Mouse (Mus musculus) heart, adult 2 months (tissue): ENCODE measurements at regions not wholly inside any gene's neighbourhood (a gene's known extent, or its start where the extent isn't known, plus 50 kb on each side); places are given as distances from the start of the nearest gene placed in this dataset.

Source experiments
- EP300 ChIP-seq: fragments of 200-500 bp; IDR thresholded peaks from 2 replicates; pipeline ENCODE4 v1.6.1; 2011; ENCODE audit warnings: low read depth, low read length, control low read depth; ENCODE audit not compliant: insufficient read depth
- POLR2A ChIP-seq: fragments of 200-500 bp; IDR thresholded peaks from 2 replicates; pipeline ENCODE4 v1.6.1; 2011; ENCODE audit warnings: mild to moderate bottlenecking, low read depth, low read length, control low read depth; ENCODE audit not compliant: insufficient read depth

- no peak for TF ChIP-seq POLR2A
- TF ChIP-seq EP300 = no peak
Measured at GRCm38 (mm10) chr5:58751777-58752176, 1034.0 kb downstream of the Pcdh7 start.
